In the genomic region with DNA sequence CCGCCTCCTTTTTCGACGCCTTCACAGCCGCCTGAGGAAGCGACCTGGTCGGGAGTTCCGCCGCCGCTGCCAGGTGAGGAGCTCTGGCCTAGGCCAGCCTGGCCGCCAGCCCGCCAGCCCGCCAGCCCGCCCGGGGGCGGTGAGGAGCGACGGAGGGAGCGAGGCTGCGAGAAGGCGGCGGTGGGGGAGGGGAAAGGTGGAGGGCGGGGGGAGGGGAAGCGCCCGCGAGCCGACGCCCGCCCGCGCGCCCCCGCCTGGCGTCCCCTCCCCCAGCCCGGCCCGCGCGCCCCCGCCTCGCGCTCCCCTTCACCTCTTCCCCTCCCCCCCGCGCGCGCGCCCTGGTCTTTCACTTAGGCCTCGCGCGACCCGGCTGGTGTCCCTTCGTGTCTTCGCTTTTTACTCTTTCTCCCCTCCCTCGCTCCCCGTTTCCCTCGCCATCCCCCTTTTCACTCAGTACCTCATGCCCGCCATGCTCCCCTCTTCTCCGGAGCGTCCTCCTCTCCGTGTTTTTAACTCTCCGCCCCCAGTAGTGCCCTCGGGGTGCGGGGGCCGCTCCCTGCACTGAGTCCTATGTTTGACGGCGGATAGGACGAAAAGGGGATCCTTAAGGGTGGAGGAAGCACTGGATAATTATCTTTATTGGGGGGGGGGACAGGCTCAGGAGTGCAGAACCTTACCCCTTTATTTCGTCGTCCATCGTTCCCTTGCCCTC, we compare ENCODE assay signal across 8 mouse cellular contexts. TPM values are rescaled to one million over a fixed set of nuclear protein-coding genes. Genes with fewer than 3 reads are reported as not detected.
DNase-seq lines count a peak whose midpoint lies in the region; TF ChIP-seq lines count a peak whose summit lies in the region.

No protein-coding gene starts in this region.

- DNase-seq in 3134 (ENCODE audit: extremely low read depth, insufficient read length, low spot score) (peak; percentile 56), WW6 (ENCODE audit: low read depth, low spot score) (peak; percentile 50)
- peak; percentile 33 to 49 for DNase-seq in gastrocnemius, postnatal 36 days
- peak; percentile 58 for DNase-seq in kidney, adult 2 months
- no peak for DNase-seq in liver, adult 2 months (ENCODE audit: extremely low read depth, low read depth, low spot score)
- peak; percentile 87 for DNase-seq in neural tube, embryonic 10.5 days (ENCODE audit: extremely low spot score, low spot score)
- peak; percentile 81 for DNase-seq in testis, postnatal 14 days (ENCODE audit: low spot score)

- peaks cover 2% of the 10 kb centered on the region; the same call in 1 of the 2 replicates for H3K4me1 ChIP-seq in cortical plate, adult 2 months (ENCODE audit: control insufficient read depth, insufficient read depth, low read length)
- peaks cover 5% of the 10 kb centered on the region; the same call in 1 of the 2 replicates for H3K4me1 ChIP-seq in kidney, adult 2 months (ENCODE audit: control insufficient read depth, insufficient read depth, low read length)
- H3K4me1 ChIP-seq in liver, adult 2 months (ENCODE audit: control insufficient read depth, insufficient read depth, low read length), result peaks cover 16% of the 10 kb centered on the region

- H3K27me3 ChIP-seq in kidney, adult 2 months (replicated peaks; ENCODE audit: control insufficient read depth, insufficient read depth, low read length), result no peaks in the 10 kb centered on the region
- no peaks in the 10 kb centered on the region for H3K27me3 ChIP-seq in liver, adult 2 months (ENCODE audit: control insufficient read depth, insufficient read depth, low read length)

- no peak for TF ChIP-seq POLR2A in cortical plate, adult 2 months (IDR thresholded peaks at IDR 0.05; ENCODE audit: extremely low read depth, insufficient read depth, low read length)
- TF ChIP-seq POLR2A in kidney, adult 2 months (IDR thresholded peaks at IDR 0.05; ENCODE audit: low read depth, low read length), result no peak
- TF ChIP-seq POLR2A in liver, adult 2 months (IDR thresholded peaks at IDR 0.05; ENCODE audit: extremely low read depth, insufficient read depth, low read length), result no peak

- H3K9ac ChIP-seq in liver, adult 2 months (ENCODE audit: low read depth, low read length), result peak overlapping the region; percentile 98

- TF ChIP-seq CTCF in cortical plate, adult 2 months (IDR thresholded peaks at IDR 0.05; ENCODE audit: extremely low read depth, insufficient read depth, low read length), result no peak
- no peak for TF ChIP-seq CTCF in kidney, adult 2 months (conservative IDR thresholded peaks at IDR 0.05; ENCODE audit: insufficient read depth, insufficient read length, low read depth, low read length)
- TF ChIP-seq CTCF in liver, adult 2 months (IDR thresholded peaks at IDR 0.05; ENCODE audit: low read depth, low read length), result no peak

- H3K79me2 ChIP-seq in liver, adult 2 months (ENCODE audit: control insufficient read depth, insufficient read depth, low read length), result peaks cover 31% of the 10 kb centered on the region

- H3K36me3 ChIP-seq in kidney, adult 2 months (ENCODE audit: control insufficient read depth, insufficient read depth, low read length), result no peaks in the 10 kb centered on the region
- no peaks in the 10 kb centered on the region for H3K36me3 ChIP-seq in liver, adult 2 months (ENCODE audit: control insufficient read depth, insufficient read depth, low read length)

- under 1% methylated on average over 55 of the region's 68 CpGs for WGBS in kidney, adult 2 months
- 1% methylated on average over 41 of the region's 68 CpGs for WGBS in liver, adult 2 months

- intact Hi-C loops in gastrocnemius, postnatal 36 days (cut with DNase I), result no loop called here

- peak overlapping the region; percentile 67 for H3K4me3 ChIP-seq in cortical plate, adult 2 months (ENCODE audit: insufficient read depth, low read length)
- H3K4me3 ChIP-seq in kidney, adult 2 months (ENCODE audit: insufficient read depth, low read depth, low read length), result peak overlapping the region; percentile 99
- peak overlapping the region; percentile 95 for H3K4me3 ChIP-seq in liver, adult 2 months (ENCODE audit: insufficient read depth, low read depth, low read length)

- peak overlapping the region; percentile 71; the same call in 1 of the 2 replicates for H3K27ac ChIP-seq in cortical plate, adult 2 months (ENCODE audit: insufficient read depth, low read length)
- peak overlapping the region; percentile 76 for H3K27ac ChIP-seq in kidney, adult 2 months (ENCODE audit: insufficient read depth, low read depth, low read length)
- H3K27ac ChIP-seq in liver, adult 2 months (replicated peaks; ENCODE audit: insufficient read depth, low read depth, low read length), result peak overlapping the region; percentile 89

RNA-seq across cellular contexts. Expression of a gene that starts 0.5 kb away (rescaled TPM):
- 33.2 and 35.4 TPM in 2 replicates for polyA plus RNA-seq in cortical plate, adult 2 months (2012; rRNA removed)
- total RNA-seq in gastrocnemius, postnatal 36 days (2021), result 10 to 100 TPM; 36.1 to 50.1 TPM
- polyA plus RNA-seq in kidney, adult 2 months (2012; rRNA removed), result 18.5 and 18.6 TPM in 2 replicates
- total RNA-seq in liver, adult 2 months (2014; rRNA removed), result 6.3 and 7.7 TPM in 2 replicates
- 6.6 and 7.1 TPM in 2 replicates for polyA plus RNA-seq in liver, adult 2 months (2012; rRNA removed)

RNA-seq across cellular contexts. Expression of a gene that starts 28.5 kb away (rescaled TPM):
- polyA plus RNA-seq in cortical plate, adult 2 months (2012; rRNA removed), result 40.4 and 47.3 TPM in 2 replicates
- total RNA-seq in gastrocnemius, postnatal 36 days (2021), result 10 to 100 TPM; 78.4 to 81.8 TPM
- 12.3 and 13.6 TPM in 2 replicates for polyA plus RNA-seq in kidney, adult 2 months (2012; rRNA removed)
- 2.2 and 2.8 TPM in 2 replicates for total RNA-seq in liver, adult 2 months (2014; rRNA removed)
- polyA plus RNA-seq in liver, adult 2 months (2012; rRNA removed), result 4.7 and 9.2 TPM in 2 replicates

RNA-seq across cellular contexts. Expression of a gene that starts 39.5 kb away (rescaled TPM):
- polyA plus RNA-seq in cortical plate, adult 2 months (2012; rRNA removed), result 45.7 and 48.8 TPM in 2 replicates
- total RNA-seq in gastrocnemius, postnatal 36 days (2021), result 10 to 100 TPM; 12.3 to 14.0 TPM
- 48.2 and 57.6 TPM in 2 replicates for polyA plus RNA-seq in kidney, adult 2 months (2012; rRNA removed)
- total RNA-seq in liver, adult 2 months (2014; rRNA removed), result 6.8 and 10.8 TPM in 2 replicates
- polyA plus RNA-seq in liver, adult 2 months (2012; rRNA removed), result 33.8 and 34.4 TPM in 2 replicates

RNA-seq across cellular contexts. Expression of a gene that starts 45.5 kb away (rescaled TPM):
- polyA plus RNA-seq in cortical plate, adult 2 months (2012; rRNA removed), result 32.4 and 34.5 TPM in 2 replicates
- total RNA-seq in gastrocnemius, postnatal 36 days (2021), result 10 to 100 TPM; 47.5 to 48.3 TPM
- 71.3 and 74.2 TPM in 2 replicates for polyA plus RNA-seq in kidney, adult 2 months (2012; rRNA removed)
- total RNA-seq in liver, adult 2 months (2014; rRNA removed), result 59.3 and 64.3 TPM in 2 replicates
- 67.7 and 68.0 TPM in 2 replicates for polyA plus RNA-seq in liver, adult 2 months (2012; rRNA removed)

RNA-seq across cellular contexts. Expression of a gene that starts 50.2 kb away (rescaled TPM):
- 0.27 and 0.49 TPM in 2 replicates for polyA plus RNA-seq in cortical plate, adult 2 months (2012; rRNA removed)
- under 1 TPM in 1 of 2 experiments, not detected in 1; 0.26 TPM for total RNA-seq in gastrocnemius, postnatal 36 days (2021)
- 1.0 and 1.5 TPM in 2 replicates for polyA plus RNA-seq in kidney, adult 2 months (2012; rRNA removed)
- total RNA-seq in liver, adult 2 months (2014; rRNA removed), result 0.09 and 0.13 TPM in 2 replicates
- 0.12 and 0.16 TPM in 2 replicates for polyA plus RNA-seq in liver, adult 2 months (2012; rRNA removed)
